Mouse (Mus musculus): Measurements from ENCODE around the gene Dscam. TPM values are rescaled to one million over a fixed set of nuclear protein-coding genes. Genes with fewer than 3 reads are reported as not detected.

Gene Dscam
- polyA plus RNA-seq, 1 experiment from 2014 or later, result 0.08 TPM

DNA sequence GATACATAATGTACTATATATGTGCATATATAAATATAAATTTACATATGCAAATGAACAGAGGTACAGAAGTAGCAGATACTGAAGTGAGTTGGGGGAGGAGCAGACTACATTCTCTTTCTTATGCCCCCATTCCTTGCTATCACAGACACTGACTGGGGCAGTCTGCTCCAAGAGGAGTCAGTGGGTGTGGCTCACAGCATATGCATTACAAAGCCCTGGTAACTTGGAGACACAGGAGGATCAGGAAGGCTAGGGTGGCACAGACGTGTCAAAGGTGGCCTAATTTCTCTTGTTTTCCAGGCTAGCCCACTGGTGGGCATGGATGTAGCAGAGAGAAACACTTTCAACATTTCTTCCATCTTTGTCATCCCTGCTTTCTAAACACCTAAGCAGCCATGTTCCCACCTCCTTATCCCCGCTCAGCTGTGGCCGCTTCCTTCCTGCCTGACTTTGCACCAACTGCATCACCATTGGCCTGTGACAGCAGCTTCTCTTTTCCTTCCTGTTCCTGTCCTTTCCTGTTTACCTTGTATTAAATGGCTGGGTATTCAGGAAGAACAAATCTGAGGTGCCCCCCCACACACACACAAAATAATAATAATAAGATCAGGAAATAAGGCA is 325.0 kb downstream of the Dscam start:
- no peak overlapping the region for H3K4me2 ChIP-seq

DNA sequence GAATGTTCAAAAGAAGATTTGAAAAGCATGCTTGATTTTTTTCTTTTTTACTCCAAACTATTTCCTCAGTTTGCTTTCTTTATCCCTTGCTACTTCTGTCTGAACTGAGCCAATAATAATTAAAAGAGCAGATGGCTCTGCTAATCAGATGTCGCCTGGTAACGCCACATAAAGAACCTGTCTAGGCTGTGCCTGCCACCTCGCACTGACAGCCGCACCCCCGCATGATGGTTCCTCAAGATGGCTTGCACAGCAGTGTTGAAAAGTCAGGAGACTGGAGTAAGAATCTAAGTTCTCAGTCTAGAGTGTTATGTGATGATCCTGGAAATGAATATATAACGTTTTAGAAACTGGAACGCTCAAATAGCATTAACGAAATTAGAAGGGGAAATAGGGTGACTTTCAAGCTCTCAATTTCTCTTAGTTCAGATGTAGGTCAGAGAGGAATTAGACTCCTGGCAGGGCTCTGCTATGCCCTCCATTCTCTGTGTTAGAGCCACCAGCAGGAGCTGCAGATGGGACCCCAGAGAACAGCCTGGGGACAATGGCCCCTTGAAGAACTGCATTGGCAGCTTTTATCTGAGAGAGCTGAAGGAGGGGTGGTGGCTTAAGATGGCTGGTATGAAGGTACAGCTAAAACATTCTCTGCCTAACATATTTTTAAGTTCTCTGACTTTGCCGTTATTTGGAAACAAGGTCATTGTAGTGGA is 326.7 kb downstream of the Dscam start:
- Histone ChIP-seq H3K4me2 (no peak overlapping the region), H3K4me1 (no peaks in the 10 kb centered on the region), H3K27me3 (no peaks in the 10 kb centered on the region), H3K9me3 (no peaks in the 10 kb centered on the region), H3K4me3 (no peak overlapping the region), H3K9ac (no peak overlapping the region), H3K36me3 (no peaks in the 10 kb centered on the region), H3K27ac (no peak overlapping the region)
- ATAC-seq (ENCODE audit: insufficient number of reproducible peaks, low FRiP score, low TSS enrichment, low read depth), result no peak
- 72% methylated on average over 9 of the region's 9 CpGs for WGBS

More for the DNA sequence above, 325.0 kb downstream of the Dscam start:
- no peaks in the 10 kb centered on the region for H3K36me3 ChIP-seq
- ATAC-seq (ENCODE audit: insufficient number of reproducible peaks, low FRiP score, low TSS enrichment, low read depth), result no peak
- 70% methylated on average over 3 of the region's 3 CpGs for WGBS
- no peak overlapping the region for H3K27ac ChIP-seq
- H3K4me3 ChIP-seq, result no peak overlapping the region
- no peaks in the 10 kb centered on the region for H3K9me3 ChIP-seq
- no peaks in the 10 kb centered on the region for H3K4me1 ChIP-seq
- H3K27me3 ChIP-seq, result no peaks in the 10 kb centered on the region
- no peak overlapping the region for H3K9ac ChIP-seq

DNA sequence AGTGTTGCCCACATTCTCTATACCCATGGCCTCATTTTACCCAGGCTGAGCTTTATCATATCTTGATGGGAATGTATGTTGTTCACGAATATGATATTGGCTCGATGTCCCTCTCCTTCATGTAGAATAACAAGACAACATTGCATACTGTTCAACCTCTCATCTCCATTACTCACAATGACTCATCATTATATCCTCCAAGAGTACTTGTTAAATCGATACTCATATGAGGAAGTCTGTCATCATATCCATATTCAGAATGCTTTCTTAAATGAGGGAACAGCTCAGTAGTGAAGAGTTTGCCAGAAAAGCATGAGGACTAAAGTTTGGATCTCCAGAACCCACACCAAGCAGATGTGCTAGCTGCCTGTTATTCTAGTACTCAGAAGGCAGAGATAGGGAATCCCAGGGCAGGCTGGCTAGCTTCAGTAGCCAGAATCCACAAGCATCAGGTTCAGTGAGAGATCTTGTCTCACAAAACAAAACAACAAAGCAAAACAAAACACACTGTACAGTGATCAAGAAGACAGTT is 327.7 kb downstream of the Dscam start:
- Histone ChIP-seq H3K27me3 (no peaks in the 10 kb centered on the region), H3K27ac (no peak overlapping the region), H3K9ac (no peak overlapping the region), H3K36me3 (no peaks in the 10 kb centered on the region), H3K4me1 (no peaks in the 10 kb centered on the region), H3K9me3 (no peaks in the 10 kb centered on the region), H3K4me3 (no peak overlapping the region), H3K4me2 (no peak overlapping the region)
- ATAC-seq (ENCODE audit: insufficient number of reproducible peaks, low FRiP score, low TSS enrichment, low read depth), result no peak
- 90% methylated on average over 3 of the region's 3 CpGs for WGBS

DNA sequence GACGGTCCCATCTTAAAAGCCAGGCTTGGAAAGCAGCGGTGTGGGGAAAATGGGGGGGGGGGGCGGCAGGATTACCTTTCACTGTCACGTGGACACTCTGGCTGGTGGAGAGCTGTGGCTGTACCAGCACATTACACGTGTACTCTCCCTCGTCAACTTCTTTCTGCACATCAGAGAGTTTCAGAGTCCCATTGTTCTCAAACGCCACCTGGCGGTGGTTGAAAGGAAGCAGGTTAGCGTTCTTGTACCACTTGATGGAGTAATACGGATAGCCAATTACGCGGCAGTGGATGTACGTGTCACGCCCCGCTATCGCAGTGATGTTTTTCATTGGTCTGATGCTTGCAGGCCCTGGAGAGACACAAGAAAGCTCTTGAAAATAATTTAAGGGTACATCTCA is 350.9 kb downstream of the Dscam start:
- Histone ChIP-seq H3K27me3 (no peaks in the 10 kb centered on the region), H3K4me3 (no peak overlapping the region), H3K4me1 (no peaks in the 10 kb centered on the region), H3K27ac (no peak overlapping the region), H3K9ac (no peak overlapping the region), H3K36me3 (no peaks in the 10 kb centered on the region), H3K4me2 (no peak overlapping the region), H3K9me3 (no peaks in the 10 kb centered on the region)
- WGBS, result 28% methylated on average over 16 of the region's 16 CpGs
- 0 out of 2 replicates have a peak, but pooled peaks have one; percentile 48 for ATAC-seq (ENCODE audit: insufficient number of reproducible peaks, low FRiP score, low TSS enrichment, low read depth)

DNA sequence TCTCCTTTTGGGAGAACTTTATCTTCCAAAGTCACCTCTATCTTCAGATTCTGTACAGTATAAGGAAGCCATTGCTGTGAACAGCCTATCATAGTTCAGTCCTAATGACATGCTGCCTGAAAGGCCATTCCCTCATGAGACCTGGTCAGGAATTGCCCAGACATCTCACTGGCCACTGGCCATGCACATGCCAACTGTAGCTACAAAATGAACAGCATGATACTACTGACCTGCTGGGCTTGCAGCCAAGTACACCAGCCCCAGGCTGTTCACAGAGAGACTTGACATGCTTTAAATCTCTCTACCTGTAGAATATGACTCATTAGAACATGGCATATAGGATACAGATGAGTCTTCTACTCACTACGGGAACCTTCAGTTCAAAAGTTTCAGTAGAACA is 364.3 kb downstream of the Dscam start:
- no peaks in the 10 kb centered on the region for H3K9me3 ChIP-seq
- H3K9ac ChIP-seq, result no peak overlapping the region
- WGBS, result 46% methylated on average over 1 of the region's 1 CpGs
- no peaks in the 10 kb centered on the region for H3K27me3 ChIP-seq
- ATAC-seq (ENCODE audit: insufficient number of reproducible peaks, low FRiP score, low TSS enrichment, low read depth), result no peak
- H3K4me3 ChIP-seq, result no peak overlapping the region
- no peaks in the 10 kb centered on the region for H3K36me3 ChIP-seq
- H3K4me2 ChIP-seq, result no peak overlapping the region
- no peaks in the 10 kb centered on the region; the same call in 1 of the 2 replicates for H3K4me1 ChIP-seq
- no peak overlapping the region for H3K27ac ChIP-seq

DNA sequence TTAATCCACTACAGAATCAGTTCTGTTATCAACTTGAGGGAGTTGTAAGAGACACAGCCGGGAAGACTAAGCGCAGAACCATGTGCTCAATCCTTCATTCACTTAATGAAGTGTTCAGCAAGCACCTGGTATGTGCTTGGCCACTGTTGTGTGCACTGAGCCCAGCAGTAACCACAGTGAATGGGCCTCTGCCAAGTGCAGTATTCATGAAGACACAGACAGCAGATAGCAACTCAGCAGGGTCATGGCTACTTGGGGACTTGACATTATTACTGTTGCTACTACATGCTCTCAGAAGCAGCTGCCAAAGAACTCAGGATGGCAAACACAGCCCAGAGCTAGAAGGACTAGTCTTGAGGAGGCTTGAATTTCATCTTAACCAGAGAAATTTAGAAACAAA is 367.9 kb downstream of the Dscam start:
- 74% methylated on average over 2 of the region's 2 CpGs for WGBS
- Histone ChIP-seq H3K4me1 (no peaks in the 10 kb centered on the region; the same call in 1 of the 2 replicates), H3K4me2 (no peak overlapping the region), H3K27me3 (no peaks in the 10 kb centered on the region), H3K9me3 (no peaks in the 10 kb centered on the region), H3K27ac (no peak overlapping the region), H3K9ac (no peak overlapping the region), H3K4me3 (no peak overlapping the region), H3K36me3 (no peaks in the 10 kb centered on the region)
- ATAC-seq (ENCODE audit: insufficient number of reproducible peaks, low FRiP score, low TSS enrichment, low read depth), result no peak

DNA sequence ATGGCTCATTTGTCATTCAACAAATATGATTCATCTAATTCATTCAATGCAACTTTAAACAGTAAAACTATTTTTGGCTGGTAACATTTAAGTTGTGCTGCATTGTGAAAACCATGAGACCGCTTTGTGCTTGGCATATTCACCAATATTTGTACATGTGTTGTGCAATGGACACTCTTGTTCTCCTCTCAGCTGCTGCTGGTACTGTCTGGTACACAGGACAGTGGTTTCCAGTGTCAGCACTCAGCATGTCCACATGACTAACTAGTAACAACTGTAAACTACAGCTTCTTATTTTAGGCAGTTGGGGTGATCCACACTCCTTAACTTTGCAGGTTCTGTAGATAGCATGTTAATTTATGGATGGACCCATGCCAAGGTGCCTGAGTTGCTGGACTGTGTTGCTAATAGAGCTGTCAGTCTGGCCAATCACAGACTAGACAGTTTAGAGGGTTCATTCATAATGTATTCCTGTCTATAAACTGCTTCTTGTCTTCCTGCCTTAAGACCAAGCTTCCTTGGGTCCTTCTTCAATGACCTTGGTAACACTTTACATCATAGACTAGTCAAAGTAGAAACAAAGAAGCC is 368.8 kb downstream of the Dscam start:
- Histone ChIP-seq H3K36me3 (no peaks in the 10 kb centered on the region), H3K9ac (no peak overlapping the region), H3K9me3 (no peaks in the 10 kb centered on the region), H3K27me3 (no peaks in the 10 kb centered on the region), H3K4me3 (no peak overlapping the region), H3K27ac (no peak overlapping the region), H3K4me2 (no peak overlapping the region), H3K4me1 (no peaks in the 10 kb centered on the region)
- no peak for ATAC-seq (ENCODE audit: insufficient number of reproducible peaks, low FRiP score, low TSS enrichment, low read depth)
- 96% methylated on average over 1 of the region's 1 CpGs for WGBS

DNA sequence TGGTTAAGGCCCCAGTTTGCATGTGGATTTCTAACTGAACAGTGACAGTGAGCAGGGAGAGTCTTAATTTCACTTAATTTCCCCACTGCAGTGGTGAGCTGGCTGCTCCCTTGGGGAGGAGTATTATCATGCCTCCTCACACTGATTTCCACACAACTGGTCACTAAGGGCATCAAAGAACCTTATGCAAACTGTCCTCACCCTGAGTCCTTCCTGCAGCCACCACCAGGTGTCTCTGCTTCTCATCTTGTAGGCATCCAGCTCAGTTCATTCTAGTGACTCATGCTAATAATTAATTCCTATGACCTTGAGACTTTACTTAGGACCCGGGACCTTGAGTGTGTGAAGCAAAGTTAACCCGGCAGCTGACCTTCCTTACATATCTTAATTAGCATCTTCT is 375.1 kb downstream of the Dscam start:
- Histone ChIP-seq H3K27me3 (no peaks in the 10 kb centered on the region), H3K36me3 (no peaks in the 10 kb centered on the region), H3K27ac (no peak overlapping the region), H3K4me2 (no peak overlapping the region), H3K9ac (no peak overlapping the region), H3K9me3 (no peaks in the 10 kb centered on the region), H3K4me3 (no peak overlapping the region), H3K4me1 (no peaks in the 10 kb centered on the region)
- no peak for ATAC-seq (ENCODE audit: insufficient number of reproducible peaks, low FRiP score, low TSS enrichment, low read depth)
- WGBS, result 32% methylated on average over 2 of the region's 2 CpGs

DNA sequence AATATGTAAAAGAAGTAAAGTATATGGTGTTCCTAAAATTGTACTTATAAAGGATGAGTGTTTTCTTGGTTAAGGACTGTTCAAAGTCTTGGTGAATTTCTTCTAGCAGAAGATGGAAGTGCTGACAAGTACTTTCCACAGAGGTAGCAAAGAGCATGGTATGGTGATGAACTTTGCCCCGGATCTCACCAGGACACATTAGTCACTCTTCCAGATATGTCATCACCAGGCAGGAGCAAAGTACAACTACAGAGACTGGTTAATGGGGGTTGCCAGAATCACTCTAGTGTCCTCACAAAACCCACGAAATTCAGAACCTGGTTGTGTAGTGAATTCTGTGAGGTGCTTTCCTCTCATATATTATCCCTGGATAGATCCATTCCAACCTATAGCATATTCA is 379.2 kb downstream of the Dscam start:
- WGBS, result 72% methylated on average over 2 of the region's 2 CpGs
- no peak overlapping the region for H3K27ac ChIP-seq
- H3K4me2 ChIP-seq, result no peak overlapping the region
- 0 out of 2 replicates have a peak, but pooled peaks cover 2% of the 10 kb centered on the region for H3K4me1 ChIP-seq
- no peaks in the 10 kb centered on the region for H3K36me3 ChIP-seq
- no peak overlapping the region for H3K4me3 ChIP-seq
- H3K9me3 ChIP-seq, result no peaks in the 10 kb centered on the region
- H3K9ac ChIP-seq, result no peak overlapping the region
- no peak for ATAC-seq (ENCODE audit: insufficient number of reproducible peaks, low FRiP score, low TSS enrichment, low read depth)
- H3K27me3 ChIP-seq, result no peaks in the 10 kb centered on the region

DNA sequence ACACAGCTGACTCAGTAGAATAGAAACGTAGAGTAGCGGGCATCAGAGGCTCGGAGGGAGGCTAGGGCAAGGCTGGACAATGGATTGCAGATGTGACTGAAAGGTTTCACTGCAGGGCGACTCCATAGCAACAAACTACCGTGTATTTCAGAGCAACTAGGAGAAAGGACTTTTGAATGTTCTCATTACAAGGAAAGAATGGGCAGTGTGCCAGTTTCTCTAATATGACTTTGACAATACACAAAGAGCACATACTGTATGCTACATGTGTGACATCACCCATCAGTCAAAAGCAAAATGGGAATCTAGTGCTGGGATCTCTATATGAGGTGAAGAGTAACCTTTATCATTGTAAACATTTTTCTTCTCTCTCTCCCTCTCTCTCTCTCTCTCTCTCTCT is 382.3 kb downstream of the Dscam start:
- no peaks in the 10 kb centered on the region for H3K36me3 ChIP-seq
- no peak overlapping the region for H3K27ac ChIP-seq
- 0 out of 2 replicates have a peak, but pooled peaks cover 2% of the 10 kb centered on the region for H3K4me1 ChIP-seq
- H3K9me3 ChIP-seq, result no peaks in the 10 kb centered on the region
- no peaks in the 10 kb centered on the region for H3K27me3 ChIP-seq
- H3K9ac ChIP-seq, result no peak overlapping the region
- ATAC-seq (ENCODE audit: insufficient number of reproducible peaks, low FRiP score, low TSS enrichment, low read depth), result no peak
- no peak overlapping the region for H3K4me2 ChIP-seq
- 39% methylated on average over 5 of the region's 5 CpGs for WGBS
- no peak overlapping the region for H3K4me3 ChIP-seq

DNA sequence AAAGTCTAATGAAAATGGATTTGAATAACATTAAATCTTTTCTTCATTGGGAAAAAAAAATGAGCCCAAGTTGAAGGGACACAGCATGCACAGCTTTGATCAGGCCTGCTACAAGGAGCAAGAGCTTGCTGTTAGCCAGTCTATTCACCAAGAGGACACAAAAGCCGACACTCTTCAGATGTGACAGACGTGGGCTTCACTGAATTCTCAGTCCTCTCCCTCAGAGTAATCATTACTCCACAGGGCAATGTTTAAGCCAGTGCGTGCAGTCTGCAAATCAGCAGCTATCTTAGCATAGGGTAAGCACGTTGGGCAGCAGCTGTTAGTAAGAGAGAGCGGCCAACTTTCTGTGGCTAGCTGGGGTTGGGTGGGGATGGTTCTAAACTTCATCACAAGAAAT is 391.5 kb downstream of the Dscam start:
- Histone ChIP-seq H3K4me2 (no peak overlapping the region), H3K9ac (no peak overlapping the region), H3K27me3 (no peaks in the 10 kb centered on the region), H3K4me3 (no peak overlapping the region), H3K27ac (no peak overlapping the region), H3K9me3 (no peaks in the 10 kb centered on the region), H3K36me3 (no peaks in the 10 kb centered on the region), H3K4me1 (no peaks in the 10 kb centered on the region)
- no peak for ATAC-seq (ENCODE audit: insufficient number of reproducible peaks, low FRiP score, low TSS enrichment, low read depth)
- WGBS, result 68% methylated on average over 5 of the region's 5 CpGs

DNA sequence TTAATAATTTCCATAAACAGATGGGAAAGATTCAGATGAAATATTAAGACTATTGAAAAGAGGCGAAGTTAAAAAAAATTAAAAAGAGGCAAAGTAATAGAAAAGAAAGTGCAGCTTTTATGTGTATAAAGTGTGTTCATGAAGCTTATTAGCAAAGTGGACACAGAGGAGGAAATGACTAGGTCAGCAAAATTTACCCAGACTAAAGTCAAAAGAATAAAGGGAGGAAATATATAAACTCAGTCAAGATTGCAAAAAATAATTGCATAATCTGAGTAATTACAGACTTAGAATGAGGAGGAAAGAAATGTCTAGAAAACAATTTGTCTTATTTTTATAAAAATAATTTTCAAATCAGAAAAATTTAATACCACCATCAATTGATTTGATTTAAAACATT is 396.3 kb downstream of the Dscam start:
- Histone ChIP-seq H3K9ac (no peak overlapping the region), H3K36me3 (no peaks in the 10 kb centered on the region), H3K4me3 (no peak overlapping the region), H3K27me3 (no peaks in the 10 kb centered on the region), H3K4me2 (no peak overlapping the region), H3K4me1 (no peaks in the 10 kb centered on the region), H3K27ac (no peak overlapping the region), H3K9me3 (no peaks in the 10 kb centered on the region)
- ATAC-seq (ENCODE audit: insufficient number of reproducible peaks, low FRiP score, low TSS enrichment, low read depth), result no peak
- WGBS, result 87% methylated on average over 1 of the region's 1 CpGs

All from limb, embryonic 15.5 days (tissue).